Mouse (Mus musculus) erythroblast, embryonic 14.5 days (primary cell): ENCODE measurements around the gene Psmc3ip. TPM values are rescaled to one million over a fixed set of nuclear protein-coding genes. Genes with fewer than 3 reads are reported as not detected.
A peak's percentile ranks its signal among the peaks of the same experiment; 100 is the strongest.

ENCODE experiments used
- H3K27me3 ChIP-seq: 2 replicates; pipeline ENCODE4 v1.6.1; 2012; ENCODE audit warnings: inconsistent platforms; ENCODE audit not compliant: control insufficient read depth
- H3K36me3 ChIP-seq: 2 replicates; pipeline ENCODE4 v1.6.1; 2012; ENCODE audit warnings: mild to moderate bottlenecking, inconsistent platforms; ENCODE audit not compliant: control insufficient read depth
- H3K4me1 ChIP-seq: 2 replicates; pipeline ENCODE4 v1.6.1; 2012; ENCODE audit warnings: inconsistent platforms; ENCODE audit not compliant: control insufficient read depth
- H3K4me3 ChIP-seq: replicated peaks from 2 replicates; pipeline ENCODE3; 2012; ENCODE audit warnings: moderate library complexity, mild to moderate bottlenecking, inconsistent platforms
- H3K9me3 ChIP-seq: 2 replicates; pipeline ENCODE4 v1.6.1; 2012; ENCODE audit warnings: low read length, inconsistent platforms, mixed read lengths; ENCODE audit not compliant: control insufficient read depth
- GATA1 ChIP-seq: IDR thresholded peaks from 2 replicates; pipeline ENCODE4 v1.6.1; 2012; ENCODE audit warnings: low read length, inconsistent platforms, mixed read lengths
- TAL1 ChIP-seq: IDR thresholded peaks from 3 replicates; pipeline ENCODE4 v1.6.1; 2012; ENCODE audit warnings: low read length, inconsistent platforms, mixed read lengths
- polyA plus RNA-seq: library from polyadenylated mRNA; stranded (reverse); fragments of >175 nt; gene quantifications from 2 replicates; pipeline ENCODE4 v1.2.3, GENCODE M21; 2012

The Psmc3ip gene
- 3.9 and 5.2 TPM in 2 replicates for polyA plus RNA-seq

DNA sequence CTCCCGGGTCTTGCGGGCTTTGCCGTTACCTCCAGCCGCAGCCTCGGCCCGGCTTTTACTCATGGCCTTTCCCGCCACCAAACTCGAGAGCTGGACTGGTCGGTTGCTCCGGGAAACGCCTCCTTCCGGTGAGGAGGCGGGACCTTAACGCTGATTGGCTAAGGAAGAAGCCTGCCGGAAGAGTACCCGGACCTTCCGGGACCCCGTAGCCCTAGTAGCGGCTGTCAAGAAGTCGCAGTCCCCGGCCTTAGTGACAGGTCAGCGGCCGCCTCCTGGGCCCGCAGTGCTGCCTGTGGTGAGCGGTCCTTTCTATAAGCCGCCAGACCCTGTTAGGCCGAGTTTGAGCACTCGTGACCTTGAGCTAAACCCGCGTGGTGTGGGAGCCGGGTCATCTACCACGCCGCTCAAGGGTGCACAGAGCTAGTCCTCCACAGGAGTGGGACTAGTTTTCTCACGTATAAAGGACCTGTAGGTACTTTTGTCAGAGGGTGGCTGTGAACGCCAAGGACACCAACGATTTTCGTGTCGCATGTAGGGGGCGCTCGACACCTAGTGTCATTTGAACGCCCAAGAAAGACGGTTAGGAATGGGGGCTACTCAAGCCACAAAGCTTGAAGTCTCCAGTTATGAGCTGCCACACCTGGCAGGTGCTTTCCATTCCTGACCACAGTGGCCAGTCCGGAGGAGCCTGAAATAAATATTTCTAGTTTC is at the start of gene Psmc3ip:
Gene Psmc3ip, minus strand, starts transcription at position 123 of the 711 bp plus-strand sequence.
- no peaks in the 10 kb centered on the region for H3K27me3 ChIP-seq
- no peaks in the 10 kb centered on the region for H3K9me3 ChIP-seq
- H3K4me1 ChIP-seq = peaks cover 38% of the 10 kb centered on the region
- H3K36me3 ChIP-seq = peaks cover 82% of the 10 kb centered on the region
- no peak for TF ChIP-seq TAL1
- TF ChIP-seq GATA1 = no peak
- H3K4me3 ChIP-seq = peak within 1 kb of the TSS; percentile 83

DNA sequence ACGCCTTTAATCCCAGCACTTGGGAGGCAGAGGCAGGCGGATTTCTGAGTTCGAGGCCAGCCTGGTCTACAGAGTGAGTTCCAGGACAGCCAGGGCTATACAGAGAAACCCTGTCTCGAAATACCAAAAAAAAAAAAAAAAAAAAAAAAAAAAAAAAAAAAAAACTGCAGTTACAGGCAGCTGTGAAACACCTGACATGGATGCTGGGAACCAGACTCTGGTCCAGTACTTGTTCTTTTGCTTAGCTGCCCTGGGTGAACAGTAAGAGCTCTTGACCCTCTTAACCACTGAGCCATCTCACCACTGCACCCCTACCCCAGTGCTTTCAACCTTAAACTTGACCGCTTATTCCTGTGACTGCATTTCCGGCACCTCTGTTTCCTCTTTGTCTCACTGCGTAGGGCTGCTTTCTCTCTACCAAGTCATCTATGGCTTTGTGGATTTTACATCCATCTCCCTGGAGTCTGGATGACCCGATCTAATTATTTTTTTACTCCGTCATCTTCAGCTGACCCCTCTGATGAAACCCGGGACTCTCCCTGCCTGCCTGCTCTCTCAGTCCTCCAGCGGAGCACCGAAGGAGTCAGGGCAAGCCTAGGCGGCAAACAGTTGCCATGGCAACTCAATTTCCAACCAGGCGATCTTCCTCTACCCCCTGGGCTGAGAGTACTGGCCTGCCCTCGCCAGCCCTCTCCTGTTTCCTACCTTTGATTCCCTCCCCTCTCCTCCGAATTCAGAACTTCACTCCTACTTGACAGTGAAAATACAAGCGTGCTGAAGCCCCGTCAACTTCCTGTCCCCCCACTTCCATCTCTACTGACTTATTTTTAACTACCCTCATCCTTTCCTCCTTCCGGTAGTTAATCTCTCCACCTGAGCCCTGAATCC is 48.3 kb upstream of the Psmc3ip start:
- Histone ChIP-seq H3K9me3 (no peaks in the 10 kb centered on the region), H3K4me1 (peaks cover 6% of the 10 kb centered on the region), H3K27me3 (peaks cover 57% of the 10 kb centered on the region), H3K4me3 (no peak overlapping the region), H3K36me3 (no peaks in the 10 kb centered on the region)
- no peak for TF ChIP-seq TAL1
- no peak for TF ChIP-seq GATA1

DNA sequence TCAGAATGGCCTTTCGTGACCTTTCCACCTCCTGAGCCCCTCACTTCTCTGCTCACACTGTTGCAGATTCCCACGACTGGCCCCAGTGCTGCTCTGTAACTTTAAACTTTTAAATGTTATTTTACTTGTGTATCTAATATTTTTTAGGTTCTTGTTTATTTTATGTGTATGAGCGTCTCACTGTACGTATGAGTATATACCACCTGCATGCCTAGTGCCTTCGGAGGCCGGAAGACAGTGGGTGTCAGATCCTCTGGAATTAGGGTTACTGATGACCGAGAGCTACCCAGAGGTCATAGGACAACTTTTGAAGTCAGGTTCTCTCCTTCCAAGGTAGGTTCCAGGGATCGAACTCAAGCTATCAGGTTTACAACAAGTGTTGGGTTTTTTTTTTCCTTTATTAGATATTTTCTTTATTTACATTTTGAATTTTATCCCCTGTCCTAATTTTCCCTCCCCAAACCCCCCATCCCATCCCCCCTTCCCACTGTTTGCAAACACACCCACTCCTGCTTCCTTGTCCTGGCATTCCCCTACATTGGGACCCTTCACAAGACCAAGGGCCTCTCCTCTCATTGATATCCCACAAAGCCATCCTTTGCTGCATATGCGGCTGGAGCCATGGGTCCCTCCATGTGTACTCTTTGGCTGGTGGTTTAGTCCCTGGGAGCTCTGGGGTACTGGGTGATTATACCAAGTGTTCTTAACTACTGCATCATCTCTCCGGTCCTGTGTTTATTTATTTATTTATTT is 47.2 kb upstream of the Psmc3ip start:
- Histone ChIP-seq H3K4me3 (no peak overlapping the region), H3K36me3 (no peaks in the 10 kb centered on the region), H3K27me3 (peaks cover 66% of the 10 kb centered on the region), H3K4me1 (peaks cover 7% of the 10 kb centered on the region), H3K9me3 (no peaks in the 10 kb centered on the region)
- TF ChIP-seq TAL1 = no peak
- no peak for TF ChIP-seq GATA1

GRCm38 (mm10) chr11:101141088-101141487 is 45.9 kb upstream of the Psmc3ip start:
- TF ChIP-seq TAL1 = no peak
- no peak for TF ChIP-seq GATA1
- no peaks in the 10 kb centered on the region for H3K9me3 ChIP-seq
- H3K36me3 ChIP-seq = no peaks in the 10 kb centered on the region
- peaks cover 7% of the 10 kb centered on the region for H3K4me1 ChIP-seq
- peaks cover 66% of the 10 kb centered on the region for H3K27me3 ChIP-seq
- H3K4me3 ChIP-seq = no peak overlapping the region

DNA sequence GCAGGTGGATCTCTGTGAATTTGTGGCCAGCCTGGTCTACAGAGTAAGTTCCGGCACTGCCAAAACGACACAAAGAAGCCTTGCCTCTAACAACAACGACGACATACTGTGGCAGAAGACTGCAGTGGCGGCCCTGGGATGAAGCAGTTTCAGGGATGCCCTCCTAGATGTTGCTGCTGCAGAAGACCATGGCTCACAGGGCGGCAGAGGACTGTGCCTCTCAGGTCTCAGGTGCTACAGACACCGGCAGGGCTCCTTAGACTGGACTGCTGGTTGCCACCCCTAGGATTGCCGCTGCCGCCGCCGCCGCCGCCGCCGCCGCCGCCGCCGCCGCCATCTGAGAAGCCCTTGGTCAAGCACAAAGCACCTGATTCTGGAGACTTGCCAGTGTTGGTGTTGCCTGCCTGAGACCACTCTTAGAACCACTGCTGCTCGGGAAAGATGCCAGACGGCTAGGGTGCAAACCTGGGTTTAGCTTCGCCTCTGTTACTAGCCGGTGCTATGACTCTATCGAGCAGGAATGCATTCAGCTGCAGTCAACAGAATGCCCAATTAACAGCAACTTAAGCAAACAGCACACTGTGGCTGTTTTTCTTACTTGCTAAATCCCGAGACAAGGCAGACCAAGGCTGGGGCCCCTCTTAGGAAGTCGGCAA is 45.1 kb upstream of the Psmc3ip start:
- no peak for TF ChIP-seq TAL1
- TF ChIP-seq GATA1 = no peak
- Histone ChIP-seq H3K4me1 (peaks cover 7% of the 10 kb centered on the region), H3K4me3 (no peak overlapping the region), H3K27me3 (peaks cover 66% of the 10 kb centered on the region), H3K36me3 (no peaks in the 10 kb centered on the region), H3K9me3 (no peaks in the 10 kb centered on the region)

GRCm38 (mm10) chr11:101138536-101139181 is 43.4 kb upstream of the Psmc3ip start:
- Histone ChIP-seq H3K4me3 (no peak overlapping the region), H3K9me3 (no peaks in the 10 kb centered on the region), H3K27me3 (peaks cover 60% of the 10 kb centered on the region), H3K4me1 (peaks cover 5% of the 10 kb centered on the region), H3K36me3 (no peaks in the 10 kb centered on the region)
- TF ChIP-seq TAL1 (no peak), GATA1 (no peak)

GRCm38 (mm10) chr11:101137000-101137399 is 41.8 kb upstream of the Psmc3ip start:
- H3K9me3 ChIP-seq = no peaks in the 10 kb centered on the region
- no peaks in the 10 kb centered on the region for H3K36me3 ChIP-seq
- TF ChIP-seq GATA1 = no peak
- no peak for TF ChIP-seq TAL1
- peaks cover 5% of the 10 kb centered on the region for H3K4me1 ChIP-seq
- H3K4me3 ChIP-seq = no peak overlapping the region
- peaks cover 49% of the 10 kb centered on the region for H3K27me3 ChIP-seq

DNA sequence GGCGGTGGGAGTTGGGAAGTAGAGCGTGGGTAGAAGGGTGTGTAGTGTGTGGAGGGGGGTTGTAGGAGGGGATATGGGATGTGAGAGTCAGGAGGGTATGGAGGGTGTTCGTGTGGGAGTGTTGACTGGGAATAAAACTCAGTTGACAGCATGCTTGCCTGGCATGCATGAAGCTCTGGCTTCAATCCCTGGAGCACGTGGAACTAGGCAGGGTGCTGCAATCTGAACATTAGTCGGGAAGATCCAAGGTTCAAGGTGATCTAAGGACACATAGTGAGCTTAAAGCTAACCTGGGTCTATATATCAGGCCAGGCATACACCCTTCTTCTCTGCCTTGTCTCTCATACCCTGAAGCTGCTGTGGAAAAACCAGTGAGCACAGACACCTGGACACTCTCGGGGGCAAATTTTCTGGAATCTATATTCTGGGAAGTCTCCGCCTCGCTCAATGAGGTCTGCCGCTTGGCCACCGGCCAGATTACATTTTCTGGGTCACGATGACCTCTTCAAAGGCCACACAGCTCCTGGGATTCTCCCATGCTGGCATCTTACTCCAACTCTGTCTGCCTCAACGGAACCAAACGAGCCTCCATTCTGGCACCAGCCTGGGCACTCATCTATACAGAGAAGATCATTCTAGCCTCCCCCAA is 39.1 kb upstream of the Psmc3ip start:
- H3K36me3 ChIP-seq = no peaks in the 10 kb centered on the region
- H3K4me3 ChIP-seq = no peak overlapping the region
- no peak for TF ChIP-seq TAL1
- peaks cover 2% of the 10 kb centered on the region for H3K9me3 ChIP-seq
- peaks cover 22% of the 10 kb centered on the region for H3K4me1 ChIP-seq
- peaks cover 25% of the 10 kb centered on the region for H3K27me3 ChIP-seq
